Mouse (Mus musculus): Measurements from ENCODE around the gene Pax3. TPM values are rescaled to one million over a fixed set of nuclear protein-coding genes. Genes with fewer than 3 reads are reported as not detected.

Pax3 gene
- total RNA-seq, 2 experiments from 2014 or later = not detected

DNA sequence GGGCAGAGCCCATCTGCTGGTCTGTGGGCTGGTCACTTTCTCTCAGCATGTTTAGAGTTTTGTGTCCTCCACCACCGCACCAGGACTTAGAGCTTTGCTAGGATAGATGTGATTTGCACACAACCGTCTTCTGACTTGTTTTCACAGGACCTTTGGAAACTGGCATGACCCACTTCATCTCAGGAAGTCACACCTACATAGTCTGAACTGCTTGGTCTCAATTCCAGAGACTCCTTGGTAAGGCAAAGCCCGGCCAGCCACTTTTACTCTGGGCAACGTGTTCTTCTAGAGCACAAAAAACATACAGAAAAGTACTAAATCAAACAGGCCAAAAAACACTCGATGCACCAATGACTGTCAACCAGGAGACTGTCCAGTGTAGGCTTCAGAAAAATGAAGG is 14.0 kb downstream of the Pax3 start:
- DNase-seq (ENCODE audit: extremely low spot score in 1 of 2, low spot score in 1 of 2) = no peak

DNA sequence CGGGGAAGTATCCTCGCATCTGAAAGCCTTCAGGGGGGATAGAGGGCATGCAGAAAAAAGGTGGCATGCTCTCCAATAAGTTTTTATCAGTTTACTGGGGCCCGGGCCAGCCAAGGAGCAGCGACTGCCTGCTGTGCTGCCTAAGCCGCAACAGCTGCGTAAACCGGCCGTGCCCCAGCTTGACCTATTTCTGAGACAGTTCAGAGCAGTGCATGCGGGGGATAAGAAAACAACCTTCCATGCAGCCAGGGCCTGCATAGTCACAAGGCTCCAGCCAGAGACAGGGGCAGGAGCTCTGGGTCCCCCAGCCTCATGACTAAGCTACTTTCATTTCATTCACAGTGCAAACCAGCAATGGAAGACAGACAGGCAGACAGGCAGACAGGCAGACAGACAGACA is 15.1 kb downstream of the Pax3 start:
- DNase-seq (ENCODE audit: extremely low spot score in 1 of 2, low spot score in 1 of 2) = no peak

DNA sequence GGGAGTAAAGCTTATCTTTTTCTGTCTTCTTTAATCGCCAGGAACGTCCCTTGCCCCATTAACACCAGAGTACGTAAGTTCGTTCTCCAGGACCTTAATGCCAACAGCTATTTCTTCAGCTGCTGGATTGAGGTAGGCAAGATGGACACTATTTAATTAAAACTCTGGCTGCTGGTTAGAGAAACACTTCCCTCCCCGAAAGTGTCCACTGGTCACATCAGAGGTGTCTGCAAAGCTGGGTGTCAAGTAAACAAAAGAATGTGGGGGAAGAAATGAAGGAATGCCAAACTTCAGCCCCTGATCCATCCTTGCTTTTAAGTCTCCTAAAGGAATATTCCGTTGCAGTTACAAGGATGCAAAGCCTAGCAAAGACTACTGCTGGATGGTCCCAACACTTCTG is 24.6 kb downstream of the Pax3 start:
- DNase-seq (ENCODE audit: extremely low spot score in 1 of 2, low spot score in 1 of 2) = no peak

DNA sequence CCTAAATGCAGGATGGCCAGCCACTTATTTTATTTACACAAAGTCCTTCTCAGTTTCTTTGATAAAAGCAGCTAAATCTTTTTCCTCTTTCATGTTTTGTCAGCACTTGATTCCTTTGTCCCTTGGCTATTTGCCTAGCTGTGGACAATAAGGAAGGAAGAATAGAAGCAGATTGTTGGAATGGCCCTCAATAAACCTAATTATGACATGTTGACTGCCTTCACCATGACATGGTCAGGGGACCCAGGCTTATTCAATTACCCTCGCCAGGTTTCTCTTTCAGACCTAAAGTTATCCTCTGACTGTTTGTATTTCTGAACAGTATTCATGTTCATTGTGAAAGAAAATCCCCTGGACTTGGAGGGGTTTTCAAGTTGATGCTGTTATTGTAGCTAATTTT is 25.3 kb downstream of the Pax3 start:
- DNase-seq (ENCODE audit: extremely low spot score in 1 of 2, low spot score in 1 of 2) = no peak

DNA sequence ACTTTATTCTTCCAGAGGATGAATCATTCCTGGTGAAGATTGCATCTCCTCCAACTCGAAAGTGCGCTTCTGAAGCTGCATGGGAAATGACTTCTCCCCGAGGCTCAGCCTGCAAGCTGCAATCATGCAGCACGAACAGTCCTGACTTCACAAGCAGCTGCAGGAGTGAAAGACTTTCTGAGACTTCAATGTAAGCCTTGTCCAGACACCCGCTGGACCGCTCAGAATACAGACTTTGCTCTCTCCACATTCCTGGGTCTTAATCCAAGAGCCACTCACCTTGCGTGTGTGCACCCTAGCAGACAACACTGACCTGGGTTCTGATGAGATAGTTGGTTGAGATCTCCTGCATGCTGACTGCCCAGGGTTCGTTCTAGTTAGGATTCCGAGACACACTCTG is 26.2 kb downstream of the Pax3 start:
- no peak for DNase-seq (ENCODE audit: extremely low spot score in 1 of 2, low spot score in 1 of 2)

DNA sequence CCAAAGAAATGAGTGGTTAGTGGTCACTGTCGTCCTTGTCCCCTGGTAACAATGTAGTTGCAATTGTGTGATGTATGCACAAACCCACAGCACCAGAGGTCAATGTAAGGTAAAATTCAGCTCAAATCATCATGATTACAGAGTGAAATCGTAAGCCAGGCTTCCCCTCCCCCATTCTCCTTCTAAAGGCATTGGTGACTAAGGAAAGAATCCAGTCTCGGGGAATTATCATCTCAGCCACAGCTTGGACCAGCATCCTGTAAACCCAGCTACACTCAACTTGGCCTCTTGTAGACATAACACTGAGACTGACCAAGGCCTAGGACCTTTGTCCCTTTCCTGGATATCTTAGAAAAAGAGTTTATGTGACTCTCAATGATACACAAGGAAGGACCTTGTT is 28.1 kb downstream of the Pax3 start:
- DNase-seq (ENCODE audit: extremely low spot score in 1 of 2, low spot score in 1 of 2) = no peak

DNA sequence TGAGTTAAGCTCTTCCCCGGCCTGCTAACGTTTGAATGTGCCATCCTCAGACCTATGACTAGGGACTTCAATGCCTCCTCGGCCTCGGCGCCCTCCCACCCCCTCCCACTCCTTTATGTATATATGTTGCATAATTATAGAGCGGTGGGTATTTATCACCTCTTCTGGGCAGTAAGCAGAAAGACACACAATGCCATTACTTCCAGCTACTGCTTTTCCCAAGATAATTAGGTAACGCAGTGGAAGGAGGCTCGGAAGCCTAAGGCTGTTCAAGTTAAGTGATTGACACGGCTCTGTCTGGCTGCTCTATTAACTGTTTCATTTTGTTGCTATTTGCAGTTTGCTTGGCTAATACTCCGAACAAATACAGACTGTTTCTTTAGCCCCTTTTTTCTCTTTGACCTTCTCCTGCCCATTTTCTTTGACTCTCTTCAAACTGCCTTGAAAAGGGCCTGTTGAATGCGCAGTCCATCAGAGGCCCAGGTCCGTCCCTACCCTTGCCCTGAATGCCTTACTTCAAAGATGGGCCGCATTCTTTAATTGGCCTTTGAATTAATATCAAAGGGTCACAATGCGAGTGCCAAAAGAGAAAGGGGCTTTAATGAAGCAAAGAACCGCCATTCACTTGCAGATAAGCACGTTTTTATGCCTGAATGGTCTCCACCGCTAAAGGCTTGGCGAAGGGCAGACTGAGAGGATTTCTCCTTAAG is 29.2 kb downstream of the Pax3 start:
- no peak for DNase-seq (ENCODE audit: extremely low spot score in 1 of 2, low spot score in 1 of 2)

DNA sequence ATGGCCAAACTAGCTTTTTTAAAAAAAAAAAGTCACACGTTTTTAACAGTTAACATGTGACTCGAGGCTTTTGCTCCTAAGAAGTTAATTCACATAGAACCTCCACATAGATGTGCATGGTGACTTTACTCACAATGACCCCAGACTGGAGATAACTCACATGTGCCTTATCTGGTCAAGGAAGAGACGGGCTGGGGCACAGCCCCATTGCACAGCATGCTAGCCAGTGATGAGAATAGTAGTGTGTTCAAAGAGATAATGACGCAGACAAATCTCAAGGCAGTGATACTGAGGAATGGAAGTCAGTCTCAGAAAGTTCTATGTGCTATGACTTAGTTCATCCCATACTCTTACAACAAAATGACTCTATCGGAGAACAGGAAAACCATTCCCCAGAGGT is 35.2 kb downstream of the Pax3 start:
- no peak for DNase-seq (ENCODE audit: extremely low spot score in 1 of 2, low spot score in 1 of 2)

DNA sequence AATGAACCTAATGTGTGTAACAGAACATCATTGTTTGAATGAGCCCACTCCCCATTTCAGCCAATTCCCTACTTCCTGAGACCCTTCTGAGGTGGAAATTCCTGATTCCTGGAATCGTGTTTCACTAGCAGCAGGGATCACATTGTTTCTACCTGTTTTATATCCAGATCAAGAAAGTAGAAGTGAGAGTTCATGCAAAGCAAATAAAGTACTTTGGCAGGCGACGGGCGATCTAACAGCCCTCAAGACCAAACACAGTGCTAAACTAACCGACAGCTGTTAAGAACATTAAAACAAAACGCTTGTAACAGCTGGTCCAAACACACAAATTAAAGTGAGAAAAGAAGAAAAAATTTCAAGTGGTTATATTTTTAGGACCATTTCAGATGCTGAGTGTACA is 39.0 kb downstream of the Pax3 start:
- no peak for DNase-seq (ENCODE audit: extremely low spot score in 1 of 2, low spot score in 1 of 2)

DNA sequence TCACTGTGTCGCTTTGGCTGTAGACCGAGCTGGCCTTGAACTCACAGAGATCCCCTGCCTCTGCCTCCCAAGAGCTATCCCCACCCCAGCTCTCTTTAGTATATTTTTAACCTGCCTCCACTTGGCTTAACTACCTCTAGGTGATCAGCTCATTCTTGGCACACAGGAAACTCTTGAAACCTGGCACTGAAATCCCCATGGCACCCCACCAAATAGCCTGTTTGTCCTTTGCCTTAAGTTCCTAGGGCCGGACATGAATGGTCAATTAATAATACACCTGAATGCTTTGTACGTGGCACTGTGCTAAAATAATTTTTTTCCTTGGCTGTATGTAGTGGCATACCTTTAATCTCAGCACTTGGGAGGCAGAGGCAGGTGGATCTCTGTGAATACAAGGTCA is 41.1 kb downstream of the Pax3 start:
- DNase-seq (ENCODE audit: extremely low spot score in 1 of 2, low spot score in 1 of 2) = no peak

DNA sequence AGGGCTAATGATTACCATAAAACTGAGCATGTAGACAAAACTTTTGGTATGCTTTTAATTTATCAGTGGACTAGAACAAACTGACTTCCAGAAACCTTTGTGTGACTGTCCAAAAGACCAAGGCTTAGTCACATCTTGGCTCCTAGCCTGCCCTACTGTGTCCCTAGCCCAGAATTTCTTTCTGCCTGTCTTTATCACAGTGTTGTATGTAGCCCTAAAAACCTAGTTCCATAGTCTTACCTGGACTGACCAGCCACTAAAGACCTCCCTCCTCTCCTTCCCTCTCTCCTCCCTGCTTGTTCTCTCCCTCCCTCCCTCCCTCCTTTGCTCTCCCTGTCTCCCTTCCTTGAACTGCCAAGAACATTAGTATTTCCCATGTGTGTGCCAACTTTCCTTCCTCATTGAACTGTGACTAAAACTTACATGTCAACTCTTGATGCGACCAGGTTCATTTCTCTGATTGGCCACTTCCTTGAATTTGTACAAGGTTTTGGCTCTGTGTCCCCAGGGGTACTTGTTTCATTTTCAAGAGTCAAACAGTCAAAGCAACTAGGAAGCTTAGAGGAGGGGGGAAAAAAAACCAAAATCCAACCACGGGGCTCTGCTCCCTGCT is 48.8 kb downstream of the Pax3 start:
- DNase-seq (ENCODE audit: extremely low spot score in 1 of 2, low spot score in 1 of 2) = no peak

DNA sequence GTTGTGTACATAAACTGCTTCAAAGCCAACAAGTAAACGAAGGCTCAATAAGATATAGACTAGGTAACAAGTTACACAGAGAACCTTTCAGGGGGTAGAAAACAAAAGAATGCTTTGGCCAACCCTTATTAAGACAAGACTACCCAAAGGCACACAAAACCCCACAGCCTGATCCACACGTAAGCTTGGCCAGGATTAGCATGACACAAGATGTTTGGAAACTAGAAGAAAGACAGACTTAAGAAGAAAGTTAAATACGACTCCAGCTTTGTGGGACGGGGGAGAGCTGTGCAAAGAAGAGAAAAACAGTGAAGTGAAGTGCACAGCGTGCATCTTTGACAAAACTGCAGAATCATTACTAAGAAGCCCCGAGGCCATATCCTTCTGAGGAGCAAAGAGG is 53.5 kb downstream of the Pax3 start:
- DNase-seq (ENCODE audit: extremely low spot score in 1 of 2, low spot score in 1 of 2) = no peak

DNA sequence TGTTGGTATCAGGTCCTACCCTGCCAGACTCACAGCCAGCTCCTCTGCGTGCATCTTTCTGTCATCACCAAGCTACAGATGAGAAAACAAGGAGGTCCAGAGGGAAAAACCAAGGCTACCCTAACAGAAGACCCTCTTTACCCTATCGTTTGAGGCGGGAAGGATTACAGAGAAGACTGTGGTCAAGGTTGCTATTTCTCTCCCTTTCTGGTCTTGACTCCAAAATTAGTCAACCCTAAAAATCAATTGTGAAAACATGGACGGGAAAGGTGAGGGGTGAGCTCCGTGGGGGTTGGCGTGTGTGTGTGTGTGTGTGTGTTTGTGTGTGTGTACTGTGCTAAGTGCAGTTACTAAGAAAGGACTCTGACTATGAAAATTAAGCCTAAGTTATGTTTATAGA is 54.0 kb downstream of the Pax3 start:
- no peak for DNase-seq (ENCODE audit: extremely low spot score in 1 of 2, low spot score in 1 of 2)

DNA sequence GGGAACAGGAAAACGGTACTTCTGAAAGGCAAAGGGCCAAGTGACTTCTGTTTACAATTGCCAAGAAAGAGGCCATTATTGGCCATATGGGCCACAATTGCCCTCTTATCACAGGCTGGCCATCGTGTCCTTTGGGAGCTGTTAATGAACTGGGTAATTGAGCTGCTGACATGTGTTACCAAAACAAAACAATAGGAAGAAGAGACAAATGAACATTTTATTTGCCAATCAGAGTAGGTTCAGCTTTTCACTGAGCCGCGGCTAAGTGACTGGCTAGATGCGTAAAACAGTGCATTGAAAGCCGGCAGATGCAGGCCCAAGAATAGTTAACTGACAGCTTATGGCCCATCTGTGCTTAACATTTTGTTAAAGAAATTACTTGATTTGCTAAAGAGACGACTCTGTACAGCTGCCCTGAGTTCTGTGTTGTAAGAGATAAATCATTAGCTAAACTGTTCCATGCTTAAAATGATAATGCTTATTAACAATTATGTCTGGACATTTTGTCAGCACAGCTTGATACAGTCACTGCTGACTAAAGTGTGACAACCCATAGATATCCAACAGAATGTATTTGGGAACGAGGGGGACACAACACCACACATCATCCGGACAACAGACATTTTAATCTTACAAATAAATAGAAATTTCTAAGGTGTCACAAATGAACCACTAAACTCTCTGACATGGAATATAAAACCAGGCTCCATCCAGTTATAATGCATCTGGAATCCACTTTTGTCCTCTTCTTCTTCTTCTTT is 55.0 kb downstream of the Pax3 start:
- no peak for DNase-seq (ENCODE audit: extremely low spot score in 1 of 2, low spot score in 1 of 2)

DNA sequence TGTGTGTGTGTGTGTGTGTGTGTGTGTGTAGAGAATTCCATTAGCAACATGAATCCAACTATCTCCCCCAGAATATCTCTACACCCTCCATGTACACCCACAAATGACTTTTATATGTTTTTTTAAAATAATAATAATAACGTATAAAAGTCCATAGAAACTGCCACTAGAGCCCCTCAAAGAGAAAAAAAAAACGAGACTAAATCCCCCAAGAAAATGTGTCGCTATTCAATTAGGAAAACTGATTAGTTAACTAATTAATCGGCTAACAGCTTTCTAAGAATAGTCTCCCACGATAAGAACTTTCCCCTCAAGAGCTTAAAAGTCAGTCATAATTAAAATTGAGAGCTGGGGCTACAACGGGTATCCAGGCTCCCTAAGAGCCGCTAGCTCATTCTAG is 55.6 kb downstream of the Pax3 start:
- DNase-seq (ENCODE audit: extremely low spot score in 1 of 2, low spot score in 1 of 2) = no peak

DNA sequence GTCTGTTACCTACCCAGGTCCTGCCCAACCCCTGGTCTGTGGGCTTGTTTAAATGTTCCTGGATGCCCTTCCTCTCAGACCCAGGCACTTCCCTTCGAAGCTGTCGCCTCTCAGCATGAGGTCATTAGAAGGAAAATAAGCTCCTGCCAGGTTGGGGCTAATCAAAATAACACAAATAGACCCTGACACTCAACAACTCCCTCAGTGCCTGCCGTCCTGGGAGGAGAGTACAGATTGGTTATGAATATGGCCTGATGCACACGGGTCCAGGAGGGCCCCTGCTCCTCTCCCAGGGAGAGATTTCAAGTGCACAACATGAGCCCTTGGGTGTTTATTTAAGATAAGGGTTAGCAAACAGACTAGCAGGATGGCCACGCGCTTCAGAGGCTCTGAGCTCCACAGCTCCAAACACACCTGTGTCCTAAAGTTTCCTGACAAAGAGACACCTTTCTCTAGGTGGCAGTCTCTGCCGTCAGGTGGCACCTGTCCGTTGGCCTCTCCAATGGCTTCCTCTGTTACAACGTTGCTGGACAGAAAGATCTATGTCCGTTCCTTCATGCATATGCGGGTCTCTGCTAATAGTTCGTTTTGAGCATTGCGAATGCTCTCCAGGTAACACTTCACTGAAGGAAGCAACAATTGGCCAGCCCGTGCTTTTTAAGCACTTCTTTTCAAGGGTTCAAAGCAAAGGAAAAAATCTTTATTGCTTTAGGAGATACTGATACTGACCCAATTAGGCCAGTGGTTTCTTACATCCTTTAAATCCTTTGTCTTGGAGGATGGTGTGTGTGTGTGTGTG is 56.2 kb downstream of the Pax3 start:
- no peak for DNase-seq (ENCODE audit: extremely low spot score in 1 of 2, low spot score in 1 of 2)

DNA sequence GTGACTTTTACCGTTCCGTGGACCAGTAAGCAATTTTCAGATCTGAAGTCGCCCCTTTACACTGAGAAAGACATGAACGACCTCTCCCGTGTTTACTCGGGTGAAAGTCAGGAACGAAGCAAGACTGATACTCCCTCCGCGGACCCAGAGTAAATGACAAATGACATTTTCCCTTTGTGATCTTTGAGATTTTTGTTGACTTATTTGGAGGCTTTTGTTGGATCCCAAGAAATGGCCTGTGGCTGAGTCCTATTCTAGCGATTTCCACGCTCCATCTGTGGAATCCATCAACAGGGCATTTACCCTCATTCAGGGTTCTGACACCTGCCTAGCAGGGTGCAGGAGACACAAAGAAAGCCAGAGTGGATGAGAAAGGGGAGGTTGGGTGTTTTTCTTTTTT is 57.6 kb downstream of the Pax3 start:
- DNase-seq (ENCODE audit: extremely low spot score in 1 of 2, low spot score in 1 of 2) = no peak

DNA sequence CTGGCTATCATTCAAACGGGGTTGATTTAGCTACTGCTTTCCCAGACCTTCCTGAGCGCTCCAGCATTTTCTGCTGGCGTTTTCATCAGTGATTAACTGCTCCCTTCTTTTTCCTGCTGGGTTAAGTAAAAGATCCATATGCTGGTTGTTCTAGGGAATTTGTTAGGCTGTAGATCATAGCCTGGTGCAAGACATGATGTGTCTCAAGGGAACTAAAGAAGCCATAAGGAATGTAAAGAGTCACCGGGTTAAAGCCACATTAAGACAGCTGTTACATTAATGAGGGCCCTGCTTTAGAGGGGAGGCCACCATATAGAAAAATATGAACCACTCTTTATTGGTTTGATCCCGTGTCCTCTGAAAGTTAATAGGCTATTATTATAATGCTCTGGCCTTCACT is 67.7 kb downstream of the Pax3 start:
- DNase-seq (ENCODE audit: extremely low spot score in 1 of 2, low spot score in 1 of 2) = no peak

DNA sequence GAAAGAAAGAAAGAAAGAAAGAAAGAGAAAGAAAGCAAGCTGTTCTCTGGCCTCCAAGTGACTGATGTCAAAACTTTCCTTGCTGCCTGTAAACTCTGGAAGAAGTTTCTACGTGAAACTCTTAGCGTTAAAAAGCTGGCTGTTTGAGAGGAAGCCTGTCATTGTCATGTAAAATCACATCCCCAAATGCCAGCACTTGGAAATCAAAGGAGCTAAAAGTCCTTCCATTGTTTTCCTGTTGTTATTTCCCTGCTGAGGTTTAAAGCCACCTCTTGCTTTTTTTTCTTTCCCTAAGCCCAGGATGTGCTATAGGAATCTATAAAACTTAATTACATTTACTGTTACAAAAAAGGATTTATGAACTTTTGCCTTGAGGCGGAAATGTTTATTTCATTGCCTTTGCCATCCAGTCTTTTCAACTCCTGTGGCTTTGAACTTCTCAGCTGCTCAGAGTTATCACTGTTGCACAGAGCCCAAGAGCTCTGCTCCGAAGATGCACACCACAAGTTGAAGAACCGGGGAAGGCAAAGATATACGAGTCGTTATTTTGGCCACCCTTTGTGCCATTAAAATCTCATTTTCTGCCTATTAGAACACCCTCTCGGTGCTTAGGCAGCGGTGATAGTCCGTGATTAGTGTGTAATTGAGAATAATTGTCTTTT is 76.9 kb downstream of the Pax3 start:
- no peak for DNase-seq (ENCODE audit: extremely low spot score in 1 of 2, low spot score in 1 of 2)

DNA sequence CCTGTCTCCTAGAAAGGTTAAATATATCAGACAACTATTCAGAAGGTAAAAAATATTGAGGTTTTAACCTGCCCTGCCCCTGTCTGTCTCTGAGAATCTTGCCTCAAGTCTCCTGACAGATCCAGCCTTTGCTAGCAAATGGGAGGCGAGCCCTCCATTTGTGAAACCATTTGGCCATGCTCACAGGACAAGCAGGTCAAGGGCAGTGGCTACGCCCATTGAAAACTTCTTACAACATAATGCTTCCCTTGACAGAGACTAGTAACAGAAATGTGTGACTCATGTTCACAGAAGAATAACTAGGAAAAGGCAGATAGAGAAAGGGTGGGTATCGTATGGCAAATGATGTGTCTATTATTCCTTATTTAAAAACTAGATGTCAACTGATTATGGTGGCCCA is 80.9 kb downstream of the Pax3 start:
- no peak for DNase-seq (ENCODE audit: extremely low spot score in 1 of 2, low spot score in 1 of 2)

DNA sequence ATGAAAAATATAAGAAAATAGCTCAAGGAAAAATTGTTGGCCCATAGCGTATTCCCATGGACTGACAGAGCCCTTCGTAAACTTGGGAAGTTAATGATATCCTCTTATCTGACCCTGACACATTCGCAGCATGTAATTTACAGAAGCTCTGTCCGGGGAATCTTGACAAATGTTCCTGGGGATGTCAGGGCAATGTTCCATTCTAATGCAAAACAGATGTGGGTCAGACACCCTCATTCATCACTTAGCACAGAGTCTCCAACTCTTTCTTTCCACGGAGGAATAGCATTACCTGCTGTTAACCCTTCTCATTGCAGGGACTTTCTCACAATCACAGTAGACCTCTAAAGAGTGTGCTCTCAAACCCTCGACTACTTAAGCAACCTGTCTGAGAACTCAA is 86.6 kb downstream of the Pax3 start:
- no peak for DNase-seq (ENCODE audit: extremely low spot score in 1 of 2, low spot score in 1 of 2)
